Mouse (Mus musculus) layer of hippocampus, postnatal 10 days (tissue): ENCODE measurements around the gene Disp1. TPM values are rescaled to one million over a fixed set of nuclear protein-coding genes. Genes with fewer than 3 reads are reported as not detected.

Experiments used
- DNase-seq, 2 experiments: peaks; one replicate each; pipeline ENCODE4 v3.0.0; 2021; ENCODE audit warnings: low spot score in 2 of 2
- total RNA-seq, 2 experiments: library from RNA; stranded (reverse); gene quantifications; 2 replicates each; pipeline ENCODE4 v1.2.3; 2021

Disp1 gene
- total RNA-seq, 2 experiments from 2014 or later: 4.3 to 4.4 TPM

DNA sequence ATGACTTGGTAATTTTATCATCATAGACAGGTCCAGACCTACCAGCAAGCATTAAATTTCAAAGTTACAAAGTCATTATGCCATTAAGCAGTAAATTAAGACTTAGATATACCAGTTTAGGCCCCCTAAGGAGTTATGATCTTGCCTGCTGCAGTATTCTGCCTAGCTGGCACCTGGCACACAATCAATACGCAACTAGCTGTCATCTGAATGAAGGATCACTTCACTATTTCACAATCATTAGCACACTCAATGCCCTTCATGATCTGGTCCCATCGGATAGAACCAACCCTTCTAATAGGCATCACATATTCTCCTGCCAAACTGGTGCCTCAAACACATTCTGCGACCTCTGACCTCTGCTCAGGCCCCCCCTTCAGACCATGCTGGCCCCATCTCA lies 14.2 kb downstream of the Disp1 start:
- no peak for DNase-seq

DNA sequence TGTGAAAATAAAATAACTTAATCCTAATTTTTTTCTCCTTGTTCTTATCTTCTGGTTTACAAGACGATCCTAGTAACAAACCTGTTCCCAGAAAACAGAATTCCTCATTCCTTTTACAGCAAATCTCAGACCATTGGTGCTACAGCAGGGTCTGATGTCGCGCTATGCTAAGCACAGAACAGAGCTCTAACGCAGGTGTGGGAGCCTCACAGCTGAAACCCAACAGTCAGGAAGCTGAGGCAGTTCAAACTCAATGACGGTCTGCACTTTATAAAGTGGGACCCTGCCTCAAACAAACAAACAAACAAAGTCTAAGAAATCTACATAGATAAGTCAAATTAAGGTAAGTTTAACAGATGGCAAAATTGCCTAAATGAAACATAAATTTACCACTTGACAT lies 20.4 kb downstream of the Disp1 start:
- no peak for DNase-seq

DNA sequence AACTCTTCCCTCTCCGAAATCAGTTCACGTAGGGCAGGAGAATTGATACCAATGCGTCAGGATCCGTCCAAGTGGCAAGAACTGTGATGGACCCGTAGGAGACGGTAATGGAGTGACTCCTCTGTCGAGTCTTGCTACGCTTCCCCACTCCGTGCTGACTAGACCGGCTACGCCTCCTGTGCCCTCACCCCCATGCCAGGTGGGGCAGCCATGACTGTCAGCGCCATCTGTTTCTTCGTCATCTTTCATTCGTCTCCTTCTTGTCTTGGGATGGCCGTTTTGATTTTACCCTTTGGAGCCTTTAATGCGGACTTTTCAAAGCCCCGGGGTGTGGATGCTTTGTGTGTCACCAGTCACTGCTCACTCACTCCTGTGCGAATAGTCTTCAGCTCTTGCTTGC lies 26.6 kb downstream of the Disp1 start:
- no peak for DNase-seq

DNA sequence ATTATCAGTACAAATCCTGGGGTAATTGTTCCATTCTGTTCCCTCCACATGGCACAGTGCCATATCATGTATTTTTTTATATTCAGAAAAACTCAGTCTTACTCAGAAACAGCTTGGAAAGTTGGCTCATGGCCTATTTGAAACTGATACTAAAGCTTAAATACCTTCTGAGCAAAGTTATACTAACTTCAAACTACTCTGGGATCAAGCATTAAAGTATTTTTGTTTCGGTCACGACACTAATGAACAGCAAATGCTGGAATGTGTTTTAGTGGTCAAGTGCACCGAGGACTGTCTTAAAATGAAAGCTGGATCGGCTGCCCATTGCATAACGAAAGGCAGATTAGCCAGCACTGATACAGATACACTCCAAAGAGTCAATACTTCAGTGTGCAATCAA lies 27.2 kb downstream of the Disp1 start:
- no peak for DNase-seq

DNA sequence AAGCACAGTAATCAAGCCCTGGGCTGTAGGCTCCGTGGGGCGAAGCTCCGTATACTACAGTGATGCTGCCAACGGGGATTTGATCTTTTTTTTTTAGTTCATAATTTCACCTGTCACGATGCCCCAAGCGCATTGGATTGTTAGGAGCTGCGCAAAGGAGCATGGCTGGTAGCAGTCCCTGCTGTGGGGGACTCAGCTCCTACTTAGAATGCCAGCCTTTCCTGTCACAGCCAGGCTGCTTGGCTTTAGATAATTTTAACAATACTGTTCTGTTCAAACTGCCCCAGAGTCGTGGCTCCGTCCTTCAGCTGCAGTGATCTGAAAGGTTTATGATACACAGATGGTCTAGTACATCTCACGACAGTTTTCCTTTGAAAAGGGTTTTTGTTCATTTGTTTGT lies 29.9 kb downstream of the Disp1 start:
- no peak for DNase-seq

DNA sequence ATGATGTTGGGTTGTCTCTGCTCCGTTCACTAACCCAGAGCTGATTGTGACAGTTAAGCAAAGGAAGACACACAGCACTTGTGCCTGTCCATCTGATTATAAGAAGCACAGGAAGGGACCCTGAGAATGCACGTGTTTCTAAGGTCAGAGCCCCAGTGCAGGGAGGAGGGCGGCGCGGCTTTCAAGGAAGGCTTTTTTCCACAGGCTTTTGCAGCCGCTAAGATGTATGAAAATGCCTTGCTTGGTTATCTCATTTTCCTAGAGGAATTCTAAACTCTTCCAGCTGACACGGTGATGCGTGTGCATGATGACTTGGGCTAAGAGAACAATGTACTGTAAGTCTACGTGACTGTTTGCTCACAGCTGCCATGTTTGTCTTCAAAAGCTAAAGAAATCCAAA lies 30.9 kb downstream of the Disp1 start:
- no peak for DNase-seq

DNA sequence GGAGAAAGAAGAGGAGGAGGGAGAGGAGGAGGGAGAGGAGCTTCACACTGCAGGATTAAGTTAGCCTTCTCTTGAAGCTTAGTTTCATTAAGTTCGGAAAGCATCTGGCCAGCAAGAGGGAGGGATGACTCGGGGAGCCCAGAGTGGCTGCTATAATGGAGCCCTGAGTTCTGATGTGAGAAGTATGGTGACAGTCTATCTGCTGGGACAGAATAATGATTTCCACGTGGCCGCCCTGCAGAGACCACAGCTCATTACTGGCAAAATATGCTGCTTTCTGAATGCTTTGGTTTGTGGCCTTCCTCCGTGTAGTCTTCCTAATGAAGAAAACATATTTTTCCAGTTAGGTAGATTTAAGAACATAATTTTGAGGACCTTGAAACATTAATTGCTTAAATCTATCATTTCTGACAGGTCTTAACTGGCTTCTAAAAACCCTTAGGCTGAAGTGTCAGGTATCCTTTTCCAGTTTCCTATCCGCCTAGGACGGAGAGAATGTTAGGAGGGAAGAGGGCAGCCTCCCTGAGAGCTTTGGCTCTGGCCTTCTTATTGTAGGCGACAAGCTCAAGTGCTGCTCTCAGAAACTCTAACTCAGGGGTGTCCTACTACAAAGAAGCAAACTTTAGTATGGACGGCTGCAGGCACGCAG lies 32.2 kb downstream of the Disp1 start:
- DNase-seq: no peak

DNA sequence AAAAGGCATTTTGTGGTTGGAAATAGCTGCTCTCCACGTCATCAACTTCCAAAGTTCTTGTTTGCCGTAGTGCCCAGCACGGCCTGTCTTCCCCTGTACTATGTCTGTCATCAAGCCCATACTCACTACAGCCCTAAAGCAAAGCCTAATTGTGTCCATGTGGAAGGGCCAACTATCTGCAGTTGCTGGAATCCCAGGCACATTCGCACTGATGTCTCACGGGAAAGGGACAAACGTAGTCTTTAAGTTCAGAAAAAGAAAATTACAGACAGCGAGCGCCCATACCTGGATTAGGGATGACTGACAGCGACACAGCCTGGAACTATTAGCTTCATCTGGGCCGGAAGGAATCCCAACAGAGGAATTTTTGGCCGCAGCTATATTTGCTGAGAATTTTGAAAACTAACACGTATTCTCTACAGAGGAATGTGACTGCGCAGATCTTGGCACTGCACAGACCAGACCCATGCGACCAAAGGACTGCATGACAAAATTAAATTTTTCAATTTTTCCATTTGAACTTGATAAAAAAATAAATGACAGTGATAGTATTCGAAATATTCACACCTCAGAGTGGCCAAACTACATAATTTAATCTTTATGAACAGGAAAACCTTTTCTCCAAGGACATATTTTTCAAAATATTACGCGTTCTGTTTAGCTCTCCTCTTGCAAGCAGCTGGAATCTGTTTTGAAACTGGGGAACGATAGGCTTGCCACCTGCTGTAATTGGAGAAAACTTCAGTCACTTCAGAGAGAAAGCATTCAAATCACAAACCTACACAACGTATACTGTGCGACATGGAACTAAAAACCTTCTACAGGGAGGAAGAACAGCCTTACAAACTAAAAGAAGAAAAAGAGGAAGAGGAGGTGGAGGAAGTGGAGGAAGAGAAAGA lies 33.0 kb downstream of the Disp1 start:
- DNase-seq: no peak

DNA sequence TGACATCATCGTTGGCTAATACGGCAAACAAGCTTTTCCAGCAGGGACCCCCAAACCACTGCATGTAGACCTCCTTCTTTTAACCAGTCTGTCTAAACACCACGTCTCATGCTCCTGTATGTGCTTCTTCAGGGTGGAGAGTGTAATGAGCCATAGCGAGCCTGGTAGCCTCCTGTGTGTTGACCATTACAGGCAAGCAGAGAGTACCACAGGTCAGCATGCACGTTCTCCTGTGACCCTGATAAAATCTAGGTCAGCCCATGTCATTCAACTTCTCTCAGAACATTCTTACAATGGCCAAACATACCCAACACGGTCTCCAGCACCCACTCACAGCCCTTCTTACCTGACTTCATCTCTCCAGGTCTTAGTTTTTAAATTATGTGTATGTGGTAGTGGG lies 35.8 kb downstream of the Disp1 start:
- no peak for DNase-seq

DNA sequence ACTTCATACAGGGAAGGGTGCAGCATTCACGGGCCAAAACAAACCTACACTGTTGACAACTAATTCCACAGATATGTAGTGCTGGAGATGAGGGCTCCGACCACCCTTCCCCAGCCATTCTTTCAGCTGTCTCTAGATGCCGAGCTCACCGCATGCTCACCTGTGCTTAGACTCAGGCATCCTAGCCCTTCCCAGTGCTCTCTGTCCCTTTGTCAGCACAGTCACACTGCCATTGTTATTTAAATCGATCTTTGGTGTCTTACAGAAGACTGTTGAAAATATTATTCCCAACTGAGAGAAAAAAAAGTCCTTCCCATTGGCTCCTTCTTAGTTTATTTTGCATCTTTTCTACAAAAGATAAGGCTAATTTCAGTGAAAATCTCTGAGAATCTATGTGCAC lies 36.6 kb downstream of the Disp1 start:
- no peak for DNase-seq

DNA sequence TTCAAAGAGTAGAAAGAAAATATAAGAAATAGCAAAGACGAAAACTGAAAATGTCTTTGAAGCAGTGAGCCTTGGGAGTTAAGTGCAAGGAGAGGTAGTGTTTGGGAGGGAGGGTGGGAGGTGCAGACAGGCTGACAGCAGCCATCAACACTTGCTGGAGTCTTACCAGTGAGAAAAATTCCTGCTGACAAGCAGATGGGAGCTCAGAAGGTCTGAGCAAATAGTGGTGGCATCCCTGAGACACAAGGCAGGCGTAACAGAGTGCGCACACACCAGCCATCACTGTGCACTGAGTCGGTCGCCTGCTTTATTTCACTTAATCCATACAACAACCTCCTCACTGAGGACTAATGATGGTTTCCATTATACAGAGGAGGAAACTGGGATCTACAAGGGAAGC lies 37.8 kb downstream of the Disp1 start:
- DNase-seq: no peak

DNA sequence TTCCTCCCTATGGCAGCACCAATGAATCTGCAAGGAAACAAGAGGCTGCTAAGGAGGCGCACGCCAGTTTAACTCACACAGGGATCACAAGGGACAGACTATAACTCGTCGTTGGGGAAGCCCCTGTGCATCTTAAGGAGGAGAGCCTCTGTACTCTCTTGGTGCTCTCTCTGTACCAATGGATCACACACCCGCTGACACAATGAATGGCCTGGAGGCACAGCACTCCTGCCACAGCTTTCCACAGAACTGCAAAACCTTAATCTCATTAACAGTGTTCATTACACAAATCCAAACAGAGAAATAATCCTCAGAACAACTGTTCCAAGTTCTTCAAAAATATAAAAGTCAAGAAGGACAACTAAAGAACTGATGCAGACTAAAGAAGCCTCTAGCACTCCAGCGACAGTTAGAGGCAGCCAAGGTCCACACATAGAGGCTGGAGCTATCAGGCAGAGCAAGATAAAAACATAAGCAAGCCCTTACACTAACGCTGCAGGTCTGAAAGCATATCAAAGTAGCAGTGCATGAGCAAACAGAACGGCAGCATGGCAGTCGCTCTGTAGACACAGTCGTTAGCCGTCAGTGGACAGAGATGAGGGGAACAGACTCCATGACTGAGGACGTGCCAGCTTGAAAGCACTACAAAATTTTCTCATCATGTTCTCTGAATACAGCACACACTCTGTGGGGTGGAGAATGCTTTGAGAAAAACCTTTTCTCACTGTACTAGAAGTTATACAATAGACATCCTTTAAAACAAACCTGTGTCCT lies 38.5 kb downstream of the Disp1 start:
- no peak for DNase-seq

DNA sequence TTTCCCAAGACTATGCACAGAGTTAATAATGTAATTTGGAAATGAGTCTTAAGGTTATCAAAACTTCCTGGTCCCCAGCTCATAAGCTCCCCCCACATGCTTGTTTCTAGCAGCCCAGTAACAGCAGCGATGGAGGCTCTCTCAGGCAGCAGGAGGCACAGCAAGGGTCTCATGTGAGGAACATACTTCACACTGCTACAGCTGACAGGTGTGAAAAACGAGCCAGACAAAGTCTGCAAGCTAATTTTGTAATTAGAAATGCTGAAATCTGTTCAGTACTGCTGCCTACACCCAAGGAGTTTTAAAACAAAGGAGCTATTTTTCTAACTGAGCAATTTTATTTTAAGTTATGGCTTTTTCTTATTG lies 40.3 kb downstream of the Disp1 start:
- peak in 1 of 2 experiments; percentile 17 for DNase-seq

DNA sequence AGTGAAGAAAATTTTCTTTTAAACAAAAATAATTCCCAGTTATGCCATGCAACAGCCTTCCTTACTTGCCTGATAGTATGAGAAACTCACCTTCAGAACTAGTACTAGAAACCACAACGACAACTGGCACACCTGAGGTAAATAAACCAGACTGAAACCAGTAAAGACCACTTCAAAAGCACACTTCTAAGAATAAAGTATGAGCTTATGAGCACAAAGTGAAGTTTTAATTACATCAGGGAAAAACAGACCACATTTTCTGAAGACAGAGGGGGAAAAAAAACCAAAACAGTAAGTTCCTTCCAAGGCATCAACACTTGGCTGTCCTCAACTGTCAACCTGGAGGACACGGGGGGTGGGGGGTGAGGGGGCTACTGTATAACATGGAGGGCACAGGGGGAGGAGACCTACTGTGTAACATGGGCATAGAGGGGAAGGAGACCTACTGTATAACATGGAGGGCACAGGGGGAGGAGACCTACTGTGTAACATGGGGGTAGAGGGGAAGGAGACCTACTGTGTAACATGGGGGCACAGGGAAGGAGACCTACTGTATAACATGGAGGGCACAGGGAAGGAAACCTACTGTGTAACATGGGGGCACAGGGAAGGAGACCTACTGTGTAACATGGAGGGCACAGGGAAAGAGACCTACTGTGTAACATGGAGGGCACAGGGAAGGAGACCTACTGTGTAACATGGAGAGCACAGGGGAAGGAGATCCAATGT lies 40.9 kb downstream of the Disp1 start:
- no peak for DNase-seq

DNA sequence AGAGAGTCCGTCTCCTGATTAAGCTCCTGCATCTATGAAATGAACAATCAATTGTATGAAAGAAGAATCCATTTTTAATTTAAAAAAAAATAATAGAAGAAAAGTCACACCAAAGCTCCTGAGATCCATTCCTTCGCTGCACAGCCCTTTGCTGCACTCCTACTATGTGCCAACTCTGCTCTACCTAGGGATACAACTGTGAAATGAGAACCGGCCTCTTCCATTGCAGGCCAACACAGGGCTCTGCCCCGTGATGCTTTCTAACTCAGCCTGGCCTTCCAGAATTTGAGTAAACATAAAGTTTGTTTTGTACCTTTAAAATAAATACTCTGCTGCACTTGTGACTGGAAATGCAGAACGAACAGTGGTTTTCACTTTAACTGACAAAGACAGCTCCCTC lies 42.0 kb downstream of the Disp1 start:
- DNase-seq: no peak

DNA sequence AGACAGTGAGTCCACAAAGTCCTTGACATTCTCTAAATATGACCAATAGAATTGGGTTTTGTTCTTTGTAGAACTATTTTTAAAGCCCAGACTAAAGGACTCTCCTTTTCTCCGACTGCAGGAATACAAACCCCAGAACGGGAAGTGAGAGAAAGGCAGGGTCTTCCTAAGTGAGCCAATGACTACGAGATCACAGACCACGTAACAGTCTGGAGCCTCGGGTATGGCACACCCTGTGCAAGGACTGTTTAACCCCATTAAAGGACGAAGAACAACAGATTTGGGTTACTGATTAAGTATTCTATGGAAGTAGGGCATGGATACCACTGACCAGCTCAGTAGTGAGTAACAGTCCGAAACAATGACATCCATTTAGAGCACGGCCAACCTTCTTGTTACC lies 46.1 kb downstream of the Disp1 start:
- DNase-seq: no peak

DNA sequence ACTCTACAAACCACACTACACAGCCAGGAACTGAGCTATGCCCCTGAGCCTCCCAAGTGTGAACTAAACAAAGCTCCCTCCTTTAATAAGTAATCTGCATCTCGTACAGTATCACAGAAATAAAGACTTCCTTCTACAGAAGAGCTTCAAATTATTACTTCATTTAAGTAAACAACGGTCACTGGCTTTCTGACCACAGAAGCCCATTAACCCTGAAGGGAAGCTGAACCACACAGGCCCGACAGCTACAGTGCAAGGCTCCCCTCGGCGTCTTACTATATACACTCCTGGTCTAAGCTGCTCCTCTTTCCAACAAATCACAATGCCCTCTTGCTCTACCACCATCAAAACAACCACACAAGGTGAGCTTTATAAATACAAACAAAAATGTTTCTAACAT lies 50.2 kb downstream of the Disp1 start:
- no peak for DNase-seq

DNA sequence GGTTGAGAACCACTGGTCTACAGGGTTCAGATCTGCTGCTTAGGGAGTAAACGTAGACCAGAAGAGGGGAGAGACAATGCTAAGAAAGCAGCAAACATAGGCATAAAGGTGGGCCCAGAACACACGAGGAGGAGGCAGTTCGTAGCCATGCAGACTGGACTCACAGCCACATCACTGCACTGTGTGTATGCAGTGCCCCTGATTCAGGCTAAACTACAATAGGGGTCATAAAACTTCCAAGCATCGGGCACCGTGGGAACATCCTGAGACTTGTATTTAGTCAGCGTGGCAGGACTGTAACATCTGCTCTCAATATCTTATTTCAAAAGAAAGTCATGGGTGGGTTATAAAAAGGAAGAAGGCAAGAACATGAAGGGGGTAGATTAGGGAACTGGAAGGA lies 52.9 kb downstream of the Disp1 start:
- DNase-seq: no peak

DNA sequence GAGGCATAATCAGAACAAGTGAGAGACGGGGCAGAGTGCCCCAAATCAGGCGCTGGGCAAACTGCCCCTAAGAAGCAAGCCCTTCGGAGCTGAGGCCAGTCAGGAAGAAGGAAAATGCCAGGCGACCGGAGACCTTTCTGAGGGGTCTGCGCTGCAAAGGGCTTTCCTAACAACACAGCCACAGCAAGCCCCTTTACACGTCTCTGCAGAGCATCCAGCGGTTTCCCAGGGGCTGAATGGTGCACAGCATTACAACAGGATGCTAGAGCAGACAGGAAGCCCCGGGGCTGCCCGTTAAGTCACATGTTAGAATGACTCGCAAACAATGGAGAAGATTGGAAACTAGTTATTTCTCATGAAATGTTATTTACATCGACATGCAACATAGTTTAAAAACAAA lies 53.5 kb downstream of the Disp1 start:
- no peak for DNase-seq

DNA sequence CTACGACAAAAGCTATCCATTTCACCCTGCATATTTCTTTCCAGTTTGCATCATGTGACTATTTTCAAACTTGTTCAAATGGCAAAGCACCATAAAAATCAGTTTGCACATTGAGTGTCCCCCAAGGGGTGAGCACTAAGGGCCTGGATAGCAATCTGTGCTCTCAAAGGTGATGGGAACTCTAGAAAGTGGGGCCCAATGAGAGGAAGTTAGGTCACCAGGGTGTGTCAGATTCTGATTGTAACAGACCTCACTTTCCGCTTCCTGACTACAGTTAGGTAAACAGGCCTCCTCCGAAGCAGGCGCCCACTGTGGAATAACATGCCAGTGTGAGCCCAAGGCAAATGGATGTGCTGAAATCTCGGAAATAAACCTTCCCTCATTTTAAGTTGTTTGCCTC lies 54.6 kb downstream of the Disp1 start:
- no peak for DNase-seq

DNA sequence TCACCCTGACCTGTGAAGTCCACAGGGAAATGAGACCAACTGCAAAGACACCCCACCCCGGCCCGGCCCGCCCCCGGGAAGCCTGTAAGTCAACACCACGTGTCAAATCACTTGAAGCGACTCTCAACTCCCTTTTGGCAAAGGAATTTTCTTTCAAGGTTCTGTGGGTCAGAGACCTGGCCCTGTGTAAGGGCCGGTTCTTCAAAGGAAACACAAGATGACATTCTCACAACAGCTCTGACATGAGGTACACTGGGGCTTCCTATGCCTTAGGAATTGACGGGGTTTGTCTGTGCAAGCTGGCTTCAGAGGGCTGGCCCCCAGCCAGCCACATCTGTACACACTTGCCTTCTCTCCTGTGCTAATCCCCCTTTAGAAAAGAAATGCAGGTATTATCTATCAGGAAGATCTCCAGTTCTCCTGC lies 56.7 kb downstream of the Disp1 start:
- no peak for DNase-seq

DNA sequence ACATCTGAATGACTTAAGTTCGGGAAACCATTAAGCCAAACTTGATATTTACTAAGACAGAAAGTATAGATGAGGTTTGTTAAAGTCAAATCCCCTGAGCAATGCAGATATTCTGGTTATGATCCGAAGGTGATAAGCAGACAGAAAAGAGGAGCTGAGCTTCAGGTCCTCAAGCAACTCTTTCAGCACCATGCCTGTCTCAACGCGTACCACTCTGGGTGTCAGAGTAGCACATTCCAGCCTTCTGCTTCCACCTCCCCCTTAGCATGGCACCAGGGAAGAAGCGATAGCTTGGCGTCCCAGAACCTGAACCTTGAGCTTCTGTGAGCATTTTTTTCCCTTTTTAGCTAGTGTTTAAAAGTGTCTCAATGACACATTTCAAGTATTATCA lies 57.1 kb downstream of the Disp1 start:
- no peak for DNase-seq
